Mouse (Mus musculus) MEL (cell line): ENCODE data around the gene Rpap1.

ENCODE experiments used
- BHLHE40 ChIP-seq: IDR thresholded peaks from 2 replicates; pipeline ENCODE4 v1.6.1; 2012; ENCODE audit warnings: low read depth, mild to moderate bottlenecking, inconsistent platforms, low read length, improper control_type of control experiment, borderline replicate concordance
- CTCF ChIP-seq, 3 experiments: IDR thresholded peaks in 2 of 3; conservative IDR thresholded peaks in 1 of 3; 2 replicates each; pipeline ENCODE4 v1.5.1; 2011 to 2012; ENCODE audit warnings: low read length in 3 of 3, low read depth in 2 of 3, mild to moderate bottlenecking in 2 of 3, improper control_type of control experiment in 1 of 3, inconsistent platforms in 1 of 3, mixed read lengths in 1 of 3, moderate library complexity in 1 of 3; ENCODE audit not compliant: control insufficient read depth in 1 of 3, insufficient read depth in 1 of 3, poor library complexity in 1 of 3, severe bottlenecking in 1 of 3
- ELF1 ChIP-seq: IDR thresholded peaks from 2 replicates; pipeline ENCODE4 v1.6.1; 2014; ENCODE audit warnings: low read depth, mild to moderate bottlenecking, inconsistent platforms, low read length, improper control_type of control experiment, moderate library complexity
- EP300 ChIP-seq, 2 experiments: IDR thresholded peaks; 2 replicates each; pipeline ENCODE4 v1.6.1; 2011; ENCODE audit warnings: improper control_type of control experiment in 2 of 2, low read length in 2 of 2, low read depth in 1 of 2, mild to moderate bottlenecking in 1 of 2
- JUND ChIP-seq: IDR thresholded peaks from 2 replicates; pipeline ENCODE4 v1.6.1; 2011; ENCODE audit warnings: low read depth, mild to moderate bottlenecking, improper control_type of control experiment, low read length
- MAFK ChIP-seq: IDR thresholded peaks from 2 replicates; pipeline ENCODE4 v1.6.1; 2011; ENCODE audit warnings: low read depth, mild to moderate bottlenecking, low read length, improper control_type of control experiment, borderline replicate concordance
- MAX ChIP-seq: IDR thresholded peaks from 2 replicates; pipeline ENCODE4 v1.6.1; 2011; ENCODE audit warnings: low read length, improper control_type of control experiment
- NELFE ChIP-seq: IDR thresholded peaks from 2 replicates; pipeline ENCODE4 v1.6.1; 2011; ENCODE audit warnings: low read depth, low read length, improper control_type of control experiment
- POLR2A ChIP-seq, 2 experiments: IDR thresholded peaks; 2 replicates each; pipeline ENCODE4 v1.6.1; 2011 to 2012; ENCODE audit warnings: low read length in 2 of 2, mild to moderate bottlenecking in 2 of 2, control low read depth in 1 of 2, improper control_type of control experiment in 1 of 2, low read depth in 1 of 2, moderate library complexity in 1 of 2; ENCODE audit not compliant: control insufficient read depth in 1 of 2, insufficient read depth in 1 of 2, poor library complexity in 1 of 2
- POLR2AphosphoS5 ChIP-seq: IDR thresholded peaks from 2 replicates; pipeline ENCODE4 v1.6.1; 2012; ENCODE audit warnings: low read depth, borderline replicate concordance, mild to moderate bottlenecking, inconsistent platforms, low read length, moderate library complexity, mixed read lengths
- SIN3A ChIP-seq: IDR thresholded peaks from 2 replicates; pipeline ENCODE4 v1.6.1; 2012; ENCODE audit warnings: low read length, improper control_type of control experiment, inconsistent platforms
- TCF12 ChIP-seq: IDR thresholded peaks from 2 replicates; pipeline ENCODE4 v1.6.1; 2014; ENCODE audit warnings: low read depth, mild to moderate bottlenecking, inconsistent platforms, low read length, improper control_type of control experiment, moderate library complexity
- USF2 ChIP-seq, 2 experiments: IDR thresholded peaks; 2 replicates each; pipeline ENCODE4 v1.6.1; 2011 to 2012; ENCODE audit warnings: improper control_type of control experiment in 2 of 2, low read length in 2 of 2, borderline replicate concordance in 1 of 2, inconsistent platforms in 1 of 2, low read depth in 1 of 2, mild to moderate bottlenecking in 1 of 2; ENCODE audit not compliant: insufficient read depth in 1 of 2

GRCm38 (mm10) chr2:119799961-119800550 lies 12.7 kb upstream of the Rpap1 start:
- TF ChIP-seq POLR2A (IDR thresholded peaks at IDR 0.05; ENCODE audit: control insufficient read depth in 1 of 2, insufficient read depth in 1 of 2, low read depth in 1 of 2, low read length in 2 of 2, poor library complexity in 1 of 2) (0 out of 4 replicates have a peak, but pooled peaks of 1 of the 2 experiments have one; percentile 18), TCF12 (0 out of 2 replicates have a peak, but pooled peaks have one; percentile 11), NELFE (no peak), BHLHE40 (no peak), SIN3A (0 out of 2 replicates have a peak, but pooled peaks have one; percentile 15), POLR2AphosphoS5 (no peak), CTCF (IDR thresholded peaks at IDR 0.05 in 2 of 3, conservative IDR thresholded peaks at IDR 0.05 in 1 of 3; ENCODE audit: control insufficient read depth in 1 of 3, insufficient read depth in 1 of 3, low read depth in 2 of 3, low read length in 3 of 3, poor library complexity in 1 of 3, severe bottlenecking in 1 of 3) (no peak), MAX (no peak), ELF1 (peak; percentile 14; the same call in 1 of the 2 replicates), EP300 (IDR thresholded peaks at IDR 0.05; ENCODE audit: low read depth in 1 of 2, low read length in 2 of 2) (no peak), JUND (no peak), USF2 (IDR thresholded peaks at IDR 0.05; ENCODE audit: borderline replicate concordance in 1 of 2, insufficient read depth in 1 of 2, low read depth in 1 of 2, low read length in 2 of 2) (no peak), MAFK (no peak)
